Mouse (Mus musculus): ENCODE measurements around the gene Timd2. TPM values are rescaled to one million over a fixed set of nuclear protein-coding genes. Genes with fewer than 3 reads are reported as not detected.
"Not testable (repeated sequence)": the region's sequence is repeated elsewhere in the genome, so short reads cannot be mapped to it uniquely, and the experiment has no call there.

The Timd2 gene
- polyA plus RNA-seq, 1 experiment from 2014 or later = not detected

DNA sequence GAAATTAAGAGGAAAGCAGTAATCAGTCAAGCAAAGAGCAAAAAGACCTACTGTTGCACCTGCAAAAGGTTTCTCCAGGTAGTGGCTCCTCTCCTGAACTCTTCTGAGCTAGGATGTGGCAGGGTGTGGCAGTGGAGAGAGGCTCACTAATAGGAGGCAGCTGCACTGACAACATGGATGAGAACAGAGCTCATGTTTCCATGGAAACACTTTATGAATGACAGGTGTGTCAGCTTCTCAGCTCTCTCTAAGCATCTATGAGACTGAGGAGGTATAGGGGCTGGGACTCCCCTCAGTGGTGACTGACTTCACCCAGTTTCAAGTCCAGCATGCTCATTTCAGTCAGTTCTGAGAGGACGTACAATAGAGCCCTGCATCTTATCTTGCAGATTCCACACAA is 62.0 kb downstream of the Timd2 start:
- no peaks in the 10 kb centered on the region for H3K36me3 ChIP-seq
- no peaks in the 10 kb centered on the region for H3K4me1 ChIP-seq
- no peak overlapping the region for H3K4me3 ChIP-seq
- WGBS = 96% methylated on average over 1 of the region's 1 CpGs
- H3K9me3 ChIP-seq (replicated peaks) = no peaks in the 10 kb centered on the region
- no peak overlapping the region for H3K27ac ChIP-seq
- no peak for ATAC-seq (ENCODE audit: low FRiP score)
- no peak overlapping the region for H3K9ac ChIP-seq
- H3K27me3 ChIP-seq = no peaks in the 10 kb centered on the region
- H3K4me2 ChIP-seq (replicated peaks) = no peak overlapping the region

DNA sequence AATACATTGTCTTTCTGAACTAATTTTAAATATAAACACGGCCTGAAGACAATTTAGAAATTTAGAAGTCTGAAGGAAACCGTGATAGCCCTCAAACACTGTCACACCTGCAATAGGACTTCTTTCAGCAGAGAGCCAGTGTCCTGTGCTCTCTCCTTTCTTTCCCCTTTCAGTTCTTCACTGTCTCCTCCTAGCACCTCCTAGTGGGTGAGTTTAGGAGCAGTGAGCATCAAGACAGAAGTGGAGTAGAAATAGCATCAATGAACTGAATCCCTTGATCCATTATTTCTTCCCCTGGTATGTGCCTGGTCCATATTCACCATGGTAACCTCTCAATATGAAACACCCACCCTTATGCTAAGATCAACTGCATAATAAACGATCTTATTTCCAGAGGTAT is 70.3 kb downstream of the Timd2 start:
- Histone ChIP-seq H3K27me3 (no peaks in the 10 kb centered on the region), H3K4me3 (no peak overlapping the region), H3K4me1 (no peaks in the 10 kb centered on the region), H3K4me2 (replicated peaks) (no peak overlapping the region), H3K9me3 (replicated peaks) (no peaks in the 10 kb centered on the region), H3K36me3 (no peaks in the 10 kb centered on the region), H3K27ac (no peak overlapping the region), H3K9ac (no peak overlapping the region)
- no peak for ATAC-seq (ENCODE audit: low FRiP score)
- 84% methylated on average over 3 of the region's 3 CpGs for WGBS

DNA sequence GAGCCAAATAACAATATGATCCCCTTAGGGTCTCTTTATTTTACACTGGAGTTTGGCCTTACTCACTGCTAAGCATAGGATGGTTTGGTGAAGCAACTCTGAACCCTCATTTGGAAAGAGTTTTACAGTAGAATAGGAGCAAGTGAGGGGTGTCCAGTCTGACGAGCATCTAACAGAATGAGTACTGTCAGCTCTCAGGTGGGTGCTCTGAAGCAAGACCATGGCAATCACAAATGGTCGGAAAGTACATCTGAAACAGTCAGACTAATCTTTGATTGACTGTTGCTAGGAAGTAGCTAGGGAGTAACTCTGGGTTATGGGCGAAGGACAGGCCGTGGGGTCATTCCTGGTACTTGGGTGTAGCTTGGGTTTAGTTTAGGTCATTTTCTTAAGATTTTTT is 71.3 kb downstream of the Timd2 start:
- not testable (repeated sequence) for ATAC-seq (ENCODE audit: low FRiP score); H3K9me3 ChIP-seq (replicated peaks); H3K4me2 ChIP-seq (replicated peaks); H3K4me3 ChIP-seq; H3K27me3 ChIP-seq; H3K36me3 ChIP-seq; H3K9ac ChIP-seq; H3K4me1 ChIP-seq; H3K27ac ChIP-seq
- WGBS = 91% methylated on average over 4 of the region's 4 CpGs

DNA sequence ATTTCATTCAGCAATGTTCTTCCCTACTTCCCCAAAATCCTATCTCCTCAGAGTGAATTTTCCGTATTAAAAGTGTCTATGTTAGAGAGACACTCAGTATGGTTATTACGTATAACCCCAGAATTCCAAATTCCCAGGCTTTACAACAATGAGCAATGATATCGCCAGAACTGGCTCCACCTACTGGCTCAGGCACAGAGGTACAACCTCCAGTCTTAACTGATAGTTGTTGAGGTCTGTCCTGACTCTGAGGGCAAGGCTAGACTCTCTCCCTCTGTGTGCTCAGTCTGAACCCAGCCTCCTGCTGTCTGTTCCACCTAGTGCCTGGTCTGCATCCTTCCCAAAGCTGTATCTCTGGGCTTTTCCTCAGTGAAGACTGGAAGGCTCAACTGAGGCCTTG is 75.2 kb downstream of the Timd2 start:
- no peak overlapping the region for H3K4me3 ChIP-seq
- H3K9ac ChIP-seq = no peak overlapping the region
- H3K27me3 ChIP-seq = no peaks in the 10 kb centered on the region
- no peaks in the 10 kb centered on the region for H3K4me1 ChIP-seq
- no peak overlapping the region for H3K4me2 ChIP-seq (replicated peaks)
- no peak overlapping the region for H3K27ac ChIP-seq
- 0 out of 2 replicates have a peak, but pooled peaks have one; percentile 43 for ATAC-seq (ENCODE audit: low FRiP score)
- H3K36me3 ChIP-seq = no peaks in the 10 kb centered on the region
- 34% methylated on average over 3 of the region's 3 CpGs for WGBS
- no peaks in the 10 kb centered on the region for H3K9me3 ChIP-seq (replicated peaks)

- Histone ChIP-seq H3K27ac (no peak within 1 kb of the TSS), H3K4me2 (replicated peaks) (no peak within 1 kb of the TSS), H3K27me3 (no peaks in the 10 kb centered on the region), H3K4me1 (no peaks in the 10 kb centered on the region), H3K36me3 (no peaks in the 10 kb centered on the region), H3K9me3 (replicated peaks) (no peaks in the 10 kb centered on the region), H3K4me3 (no peak within 1 kb of the TSS), H3K9ac (no peak within 1 kb of the TSS)
- WGBS = 79% methylated on average over 2 of the region's 2 CpGs
- ATAC-seq (ENCODE audit: low FRiP score) = no peak
Observed at GRCm38 (mm10) chr11:46629211-46629795, 77.6 kb downstream of the Timd2 start, which contains the start of gene Dppa1. Gene Dppa1, minus strand, starts transcription at chr11:46629261.

DNA sequence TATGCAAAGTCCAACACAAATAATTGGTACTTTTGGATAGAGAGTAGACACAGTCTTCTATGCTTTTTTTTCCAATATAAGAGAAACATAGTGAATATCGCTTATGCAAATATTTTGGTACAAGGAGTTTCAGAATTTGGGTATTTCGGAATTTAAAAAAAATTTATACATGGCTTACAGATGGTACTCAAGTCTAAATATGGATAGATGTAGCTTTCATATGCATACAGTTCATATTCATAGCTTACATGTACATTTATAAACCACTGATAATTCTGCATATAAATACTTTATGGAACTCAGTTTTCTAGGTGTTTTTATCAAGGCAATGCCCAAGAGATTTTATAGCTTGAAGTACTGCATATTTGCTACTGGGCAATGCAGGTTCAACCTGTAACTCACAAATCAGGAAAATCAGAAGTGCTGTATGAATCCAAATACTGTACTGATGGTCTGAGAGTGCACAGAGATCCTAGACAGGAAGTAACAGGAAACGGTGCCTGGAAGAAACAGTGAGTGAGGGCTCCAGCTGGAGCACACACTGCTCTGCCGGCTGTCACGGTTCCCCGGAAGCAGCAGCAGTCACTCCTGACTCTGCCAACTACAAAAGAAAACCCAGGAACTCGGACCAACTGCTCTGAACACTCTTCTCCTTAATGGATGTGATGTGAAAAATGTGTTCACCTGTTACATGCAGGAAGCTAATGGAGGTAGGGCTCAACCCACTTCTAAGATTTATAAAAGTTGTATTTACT is 86.3 kb downstream of the Timd2 start:
- ATAC-seq (ENCODE audit: low FRiP score) = no peak

GRCm38 (mm10) chr11:46619929-46620328 is 86.9 kb downstream of the Timd2 start:
- Histone ChIP-seq H3K27ac (no peak overlapping the region), H3K9ac (no peak overlapping the region), H3K9me3 (replicated peaks) (no peaks in the 10 kb centered on the region), H3K36me3 (no peaks in the 10 kb centered on the region), H3K4me2 (replicated peaks) (no peak overlapping the region), H3K4me3 (no peak overlapping the region), H3K4me1 (no peaks in the 10 kb centered on the region), H3K27me3 (no peaks in the 10 kb centered on the region)
- no peak for ATAC-seq (ENCODE audit: low FRiP score)
- WGBS = 96% methylated on average over 1 of the region's 1 CpGs

More for the DNA sequence above, 86.3 kb downstream of the Timd2 start:
- H3K27ac ChIP-seq = no peak overlapping the region
- H3K4me1 ChIP-seq = no peaks in the 10 kb centered on the region
- H3K4me2 ChIP-seq (replicated peaks) = no peak overlapping the region
- 68% methylated on average over 7 of the region's 7 CpGs for WGBS
- no peaks in the 10 kb centered on the region for H3K27me3 ChIP-seq
- H3K36me3 ChIP-seq = no peaks in the 10 kb centered on the region
- H3K9me3 ChIP-seq (replicated peaks) = no peaks in the 10 kb centered on the region
- H3K4me3 ChIP-seq = no peak overlapping the region
- H3K9ac ChIP-seq = no peak overlapping the region

Other genes with a start within 250 kb of the Timd2 start
- gene Gm12169, start 182.8 kb downstream of the Timd2 start, polyA plus RNA-seq (2016; fragmentation: Nextera tagmentation; extraction: Ambion mirVana) = not detected in 2 replicates
- not detected in 2 replicates for gene BC053393, start 135.5 kb downstream of the Timd2 start, polyA plus RNA-seq (2016; fragmentation: Nextera tagmentation; extraction: Ambion mirVana)
- gene Dppa1, start 77.8 kb downstream of the Timd2 start, polyA plus RNA-seq (2016; fragmentation: Nextera tagmentation; extraction: Ambion mirVana) = not detected in 2 replicates
- not detected in 2 replicates for gene Havcr1, start 28.0 kb upstream of the Timd2 start, polyA plus RNA-seq (2016; fragmentation: Nextera tagmentation; extraction: Ambion mirVana)
- gene Timd4, start 103.7 kb upstream of the Timd2 start, polyA plus RNA-seq (2016; fragmentation: Nextera tagmentation; extraction: Ambion mirVana) = 0.23 TPM in 1 of 2 replicates, not detected in the other